Mouse (Mus musculus) forebrain, embryonic 16.5 days (tissue): ENCODE data around the gene Slco1a4. TPM values are rescaled to one million over a fixed set of nuclear protein-coding genes. Genes with fewer than 3 reads are reported as not detected.

ENCODE experiments used
- ATAC-seq: fragments of 200-750 bp; cut with Nextera tagmentation; 2 replicates; pipeline ENCODE4 v1.8.0; 2017; ENCODE audit warnings: mild to moderate bottlenecking, moderate library complexity
- H3K27ac ChIP-seq: fragments of 300-500 bp; sonication (generic); 2 replicates; pipeline ENCODE4 v1.5.1; 2014; ENCODE audit warnings: low read length, control low read depth
- H3K27me3 ChIP-seq: fragments of 300-500 bp; sonication (generic); replicated peaks from 2 replicates; pipeline ENCODE4 v1.6.1; 2014; ENCODE audit warnings: low read length; ENCODE audit not compliant: control insufficient read depth, insufficient read depth
- H3K36me3 ChIP-seq: fragments of 300-500 bp; sonication (generic); 2 replicates; pipeline ENCODE4 v1.6.1; 2014; ENCODE audit not compliant: control insufficient read depth, insufficient read depth
- H3K4me1 ChIP-seq: fragments of 300-500 bp; sonication (generic); replicated peaks from 2 replicates; pipeline ENCODE4 v1.6.1; 2014; ENCODE audit warnings: low read length; ENCODE audit not compliant: control insufficient read depth, insufficient read depth
- H3K4me2 ChIP-seq: fragments of 300-500 bp; sonication (generic); 2 replicates; pipeline ENCODE4 v1.6.1; 2014; ENCODE audit warnings: mild to moderate bottlenecking, low read length, control low read depth
- H3K4me3 ChIP-seq: fragments of 300-500 bp; sonication (generic); replicated peaks from 2 replicates; pipeline ENCODE4 v1.5.1; 2014; ENCODE audit warnings: mild to moderate bottlenecking, low read length, control low read depth
- H3K9ac ChIP-seq: fragments of 300-500 bp; sonication (generic); replicated peaks from 2 replicates; pipeline ENCODE4 v1.6.1; 2014; ENCODE audit warnings: low read depth, low read length, control low read depth
- H3K9me3 ChIP-seq: fragments of 300-500 bp; sonication (generic); 2 replicates; pipeline ENCODE4 v1.6.1; 2016; ENCODE audit warnings: low read length; ENCODE audit not compliant: control insufficient read depth
- whole genome bisulfite sequencing: fragments of 180-500 bp; shearing (Covaris S2); extraction: QIAGEN DNeasy Blood & Tissue Kit; methylation state at CpG from one replicate; pipeline ENCODE4 v1.1.7; 2014; 5-methylcytosine and 5-hydroxymethylcytosine counted together
- polyA plus RNA-seq: library from polyadenylated mRNA; unstranded; fragments of >200 nt; fragmentation: Nextera tagmentation; extraction: Ambion mirVana; gene quantifications from 2 replicates; pipeline ENCODE4 v1.2.1, GENCODE M21; 2015

Slco1a4 gene
- polyA plus RNA-seq, 1 experiment from 2014 or later, result 1.4 TPM

- Histone ChIP-seq H3K9ac (no peak overlapping the region), H3K4me2 (no peak overlapping the region), H3K36me3 (no peaks in the 10 kb centered on the region), H3K9me3 (no peaks in the 10 kb centered on the region), H3K27ac (no peak overlapping the region), H3K4me3 (no peak overlapping the region), H3K27me3 (no peaks in the 10 kb centered on the region), H3K4me1 (no peaks in the 10 kb centered on the region)
- ATAC-seq, result no peak
- WGBS, result 75% methylated on average over 8 of the region's 8 CpGs
These were observed 1.9 kb upstream of the Slco1a4 start for GRCm38 (mm10) chr6:141857735-141858531.

GRCm38 (mm10) chr6:141853616-141854015 is 2.4 kb downstream of the Slco1a4 start:
- no peaks in the 10 kb centered on the region for H3K9me3 ChIP-seq
- 46% methylated on average over 2 of the region's 2 CpGs for WGBS
- H3K4me2 ChIP-seq, result no peak overlapping the region
- H3K9ac ChIP-seq, result no peak overlapping the region
- H3K4me1 ChIP-seq, result no peaks in the 10 kb centered on the region
- H3K27ac ChIP-seq, result no peak overlapping the region
- H3K4me3 ChIP-seq, result no peak overlapping the region
- no peaks in the 10 kb centered on the region for H3K36me3 ChIP-seq
- no peak for ATAC-seq
- H3K27me3 ChIP-seq, result no peaks in the 10 kb centered on the region

GRCm38 (mm10) chr6:141849051-141849450 is 6.9 kb downstream of the Slco1a4 start:
- no peaks in the 10 kb centered on the region for H3K9me3 ChIP-seq
- no peak overlapping the region for H3K4me3 ChIP-seq
- H3K4me1 ChIP-seq, result no peaks in the 10 kb centered on the region
- no peak overlapping the region for H3K4me2 ChIP-seq
- H3K27me3 ChIP-seq, result no peaks in the 10 kb centered on the region
- no peak overlapping the region for H3K9ac ChIP-seq
- no peaks in the 10 kb centered on the region for H3K36me3 ChIP-seq
- ATAC-seq, result no peak
- 25% methylated on average over 4 of the region's 4 CpGs for WGBS
- no peak overlapping the region for H3K27ac ChIP-seq

GRCm38 (mm10) chr6:141797837-141798236 is 58.2 kb downstream of the Slco1a4 start:
- 23% methylated on average over 1 of the region's 1 CpGs for WGBS
- Histone ChIP-seq H3K4me3 (no peak overlapping the region), H3K36me3 (no peaks in the 10 kb centered on the region), H3K4me1 (no peaks in the 10 kb centered on the region), H3K9me3 (no peaks in the 10 kb centered on the region), H3K4me2 (no peak overlapping the region), H3K27ac (no peak overlapping the region), H3K27me3 (no peaks in the 10 kb centered on the region), H3K9ac (no peak overlapping the region)
- peak; percentile 75 for ATAC-seq

GRCm38 (mm10) chr6:141774476-141774875 is 81.5 kb downstream of the Slco1a4 start:
- ATAC-seq, result no peak
- Histone ChIP-seq H3K4me1 (no peaks in the 10 kb centered on the region), H3K9me3 (no peaks in the 10 kb centered on the region), H3K4me3 (no peak overlapping the region), H3K9ac (no peak overlapping the region), H3K27me3 (no peaks in the 10 kb centered on the region), H3K27ac (no peak overlapping the region), H3K4me2 (no peak overlapping the region), H3K36me3 (no peaks in the 10 kb centered on the region)
- WGBS, result 64% methylated on average over 2 of the region's 2 CpGs

GRCm38 (mm10) chr6:141773710-141774109 is 82.3 kb downstream of the Slco1a4 start, which contains the start of gene Gm5724:
TSS of gene Gm5724 (minus strand) at chr6:141773810.
- 84% methylated on average over 3 of the region's 3 CpGs for WGBS
- Histone ChIP-seq H3K36me3 (no peaks in the 10 kb centered on the region), H3K9me3 (no peaks in the 10 kb centered on the region), H3K27ac (no peak within 1 kb of the TSS), H3K9ac (no peak within 1 kb of the TSS), H3K4me3 (no peak within 1 kb of the TSS), H3K4me1 (no peaks in the 10 kb centered on the region), H3K27me3 (no peaks in the 10 kb centered on the region), H3K4me2 (no peak within 1 kb of the TSS)
- no peak for ATAC-seq

Other genes with a start within 250 kb of the Slco1a4 start
- gene Slco1b2, start 226.7 kb downstream of the Slco1a4 start, polyA plus RNA-seq, result not detected in 2 replicates
- not detected in 2 replicates for gene Gm5724, start 82.4 kb downstream of the Slco1a4 start, polyA plus RNA-seq
- not detected in 2 replicates for gene Slco1a1, start 90.8 kb upstream of the Slco1a4 start, polyA plus RNA-seq
- gene Gm6614, start 155.2 kb upstream of the Slco1a4 start, polyA plus RNA-seq, result not detected in 2 replicates